Mouse (Mus musculus) bone marrow macrophage, adult 2 months (primary cell): Measurements from ENCODE around the gene Smarcc2.

ENCODE experiments used
- CTCF ChIP-seq: IDR thresholded peaks from 2 replicates; pipeline ENCODE4 v1.5.1; 2012; ENCODE audit warnings: low read depth, mild to moderate bottlenecking, low read length, moderate library complexity
- POLR2A ChIP-seq: IDR thresholded peaks from 2 replicates; pipeline ENCODE4 v1.6.1; 2012; ENCODE audit warnings: mild to moderate bottlenecking, low read depth, low read length, borderline replicate concordance

DNA sequence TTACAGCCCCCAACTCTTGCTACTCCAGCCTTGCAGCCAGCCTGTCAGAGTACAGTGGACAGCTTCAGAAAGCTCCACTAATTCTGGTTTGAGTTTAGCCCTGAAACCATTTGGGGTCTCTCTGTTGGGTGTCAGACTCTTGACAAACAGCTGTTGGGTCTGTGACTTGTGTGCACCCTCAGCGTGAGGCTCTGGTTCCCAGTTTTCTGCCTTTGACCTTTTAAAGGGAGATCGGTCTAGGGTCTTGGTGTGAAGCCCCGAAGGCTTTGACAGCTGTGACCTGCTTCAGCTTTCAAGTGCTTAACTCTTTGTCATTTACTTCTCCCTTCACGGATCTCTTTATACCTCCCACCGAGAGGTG is 1.2 kb downstream of the Smarcc2 start:
- TF ChIP-seq CTCF (no peak), POLR2A (no peak)
